Mouse (Mus musculus) 3134 (cell line): ENCODE measurements around the gene Sdsl.

Experiments used
- DNase-seq: peaks from one replicate; pipeline ENCODE4 v3.0.0-alpha.2; 2011; ENCODE audit warnings: low spot score; ENCODE audit not compliant: insufficient read length; ENCODE audit errors: extremely low read depth

The Sdsl gene

GRCm38 (mm10) chr5:120431001-120431583 lies 41.5 kb downstream of the Sdsl start:
- no peak for DNase-seq

- DNase-seq, result no peak
These were observed 42.9 kb downstream of the Sdsl start for GRCm38 (mm10) chr5:120429692-120430091.

- no peak for DNase-seq
These were observed 43.6 kb downstream of the Sdsl start for GRCm38 (mm10) chr5:120428990-120429389.

- no peak for DNase-seq
These were observed 44.3 kb downstream of the Sdsl start for GRCm38 (mm10) chr5:120428189-120428838.

- no peak for DNase-seq
These were observed 45.1 kb downstream of the Sdsl start for GRCm38 (mm10) chr5:120427451-120427938.

GRCm38 (mm10) chr5:120426572-120426971 lies 46.0 kb downstream of the Sdsl start:
- DNase-seq, result no peak

- DNase-seq, result no peak
These were observed 46.9 kb downstream of the Sdsl start for GRCm38 (mm10) chr5:120425711-120426110.

- no peak for DNase-seq
These were observed 48.0 kb downstream of the Sdsl start for GRCm38 (mm10) chr5:120424657-120425056.

GRCm38 (mm10) chr5:120424039-120424438 lies 48.6 kb downstream of the Sdsl start:
- DNase-seq, result no peak

GRCm38 (mm10) chr5:120420106-120420505 lies 52.5 kb downstream of the Sdsl start:
- no peak for DNase-seq

GRCm38 (mm10) chr5:120413436-120413835 lies 59.2 kb downstream of the Sdsl start:
- no peak for DNase-seq

GRCm38 (mm10) chr5:120409385-120410378 lies 62.9 kb downstream of the Sdsl start:
- DNase-seq, result no peak

GRCm38 (mm10) chr5:120408933-120409332 lies 63.7 kb downstream of the Sdsl start:
- DNase-seq, result no peak
